Mouse (Mus musculus) adrenal gland, postnatal 36 days (tissue): Measurements from ENCODE around the gene Nfs1. TPM values are rescaled to one million over a fixed set of nuclear protein-coding genes. Genes with fewer than 3 reads are reported as not detected.
"Not testable (repeated sequence)": the region's sequence is repeated elsewhere in the genome, so short reads cannot be mapped to it uniquely, and the experiment has no call there.

Source experiments
- DNase-seq, 2 experiments: peaks; one replicate each; pipeline ENCODE4 v3.0.0; 2021; ENCODE audit warnings: mixed read lengths in 1 of 2
- total RNA-seq, 2 experiments: library from RNA; stranded (reverse); gene quantifications; 2 replicates each; pipeline ENCODE4 v1.2.3; 2021

Gene Nfs1
- total RNA-seq, 2 experiments from 2014 or later, result 82.1 to 90.9 TPM

DNA sequence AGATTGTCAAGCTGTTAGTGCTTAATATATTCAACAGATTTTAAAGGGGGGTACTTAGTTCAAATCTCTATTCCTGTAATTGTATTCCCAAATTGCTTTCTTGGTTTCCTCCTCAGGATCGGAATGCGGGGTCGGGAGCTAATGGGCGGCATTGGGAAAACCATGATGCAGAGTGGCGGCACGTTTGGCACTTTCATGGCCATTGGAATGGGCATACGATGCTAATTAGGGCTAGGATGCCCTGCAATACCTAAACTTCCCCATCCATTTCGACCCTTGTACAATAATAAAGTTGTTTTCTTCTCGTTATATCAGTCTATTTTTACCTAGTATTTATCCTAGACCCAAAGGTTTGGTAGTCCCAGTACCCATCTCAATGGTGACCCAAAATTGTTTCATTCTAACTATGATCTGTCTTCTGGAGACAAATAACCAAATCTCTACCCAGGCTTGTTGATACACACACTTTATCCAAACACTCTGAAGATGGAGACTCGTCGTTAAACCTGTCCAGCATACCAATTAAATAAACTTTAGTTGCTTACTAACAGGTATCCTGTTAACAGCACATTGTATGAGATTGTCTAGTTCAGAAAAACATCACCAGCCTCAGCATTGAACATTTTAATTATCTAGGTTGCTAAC, 1.6 kb upstream of the Nfs1 start:
- no peak for DNase-seq

GRCm38 (mm10) chr2:156143367-156143766, 619 bp downstream of the Nfs1 start:
- peak in 1 of 2 experiments; percentile 4 for DNase-seq

GRCm38 (mm10) chr2:156142820-156143219, 1.2 kb downstream of the Nfs1 start:
- DNase-seq, result no peak

DNA sequence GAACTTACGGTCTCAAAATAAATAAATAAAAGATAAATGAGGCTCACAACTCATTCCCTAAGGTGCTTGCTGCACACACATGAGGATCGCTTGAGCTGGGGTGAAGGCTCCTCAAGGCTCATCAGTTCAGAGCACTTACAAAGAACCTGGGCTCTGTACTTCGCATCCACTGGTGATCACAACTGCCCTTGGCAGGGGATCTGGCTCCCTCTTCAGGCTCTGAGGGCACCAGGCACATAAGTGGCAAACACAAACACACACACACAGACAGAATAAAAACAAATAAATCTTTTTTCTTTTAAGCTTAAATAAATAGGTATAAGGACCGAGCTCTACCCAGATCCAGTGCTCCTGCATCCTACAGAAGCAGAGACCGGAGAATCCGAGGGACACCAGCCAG, 8.3 kb downstream of the Nfs1 start:
- DNase-seq, result no peak

DNA sequence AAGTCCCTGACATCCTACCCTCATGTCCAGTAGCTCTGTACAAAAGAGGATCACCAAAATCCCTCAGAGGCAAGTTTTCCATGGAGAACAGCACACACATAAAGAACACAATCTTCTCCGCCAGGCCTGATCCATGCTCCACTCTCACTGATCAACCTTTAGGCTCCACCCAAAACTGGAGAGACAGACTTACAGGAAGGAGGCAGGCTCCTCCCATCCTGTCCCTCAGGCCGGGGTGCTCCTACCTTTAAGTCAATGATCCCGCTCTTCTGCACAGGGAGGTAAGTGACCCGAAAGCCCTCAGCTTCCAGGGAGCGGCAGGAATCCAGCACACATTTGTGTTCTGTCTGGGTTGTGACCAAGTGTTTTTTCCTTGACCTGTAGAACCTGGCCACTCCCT, 9.8 kb downstream of the Nfs1 start:
- no peak for DNase-seq

GRCm38 (mm10) chr2:156126992-156127391, 17.0 kb downstream of the Nfs1 start, which contains the start of gene Gm28036:
Gm28036 (minus strand) TSS chr2:156127092.
- DNase-seq, result no peak

- DNase-seq, result no peak
Observed at GRCm38 (mm10) chr2:156123731-156124130, 20.3 kb downstream of the Nfs1 start.

- DNase-seq, result no peak
Observed at GRCm38 (mm10) chr2:156119566-156119965, 24.4 kb downstream of the Nfs1 start.

DNA sequence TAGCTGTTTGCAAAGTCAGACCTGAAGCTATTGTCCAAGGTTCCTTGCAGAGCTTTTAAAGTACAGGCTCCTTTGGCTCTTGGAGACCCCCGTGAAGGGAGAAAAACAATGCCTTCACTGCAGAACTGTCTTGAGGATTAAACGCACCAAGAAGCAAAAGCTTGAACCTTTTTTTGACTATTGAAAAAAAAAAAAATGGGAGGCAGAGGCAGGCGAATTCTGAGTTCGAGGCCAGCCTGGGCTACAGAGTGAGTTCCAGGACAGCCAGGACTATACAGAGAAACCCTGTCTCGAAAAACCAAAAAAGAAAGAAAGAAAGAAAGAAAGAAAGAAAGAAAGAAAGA, 31.9 kb downstream of the Nfs1 start:
- not testable (repeated sequence) for DNase-seq

DNA sequence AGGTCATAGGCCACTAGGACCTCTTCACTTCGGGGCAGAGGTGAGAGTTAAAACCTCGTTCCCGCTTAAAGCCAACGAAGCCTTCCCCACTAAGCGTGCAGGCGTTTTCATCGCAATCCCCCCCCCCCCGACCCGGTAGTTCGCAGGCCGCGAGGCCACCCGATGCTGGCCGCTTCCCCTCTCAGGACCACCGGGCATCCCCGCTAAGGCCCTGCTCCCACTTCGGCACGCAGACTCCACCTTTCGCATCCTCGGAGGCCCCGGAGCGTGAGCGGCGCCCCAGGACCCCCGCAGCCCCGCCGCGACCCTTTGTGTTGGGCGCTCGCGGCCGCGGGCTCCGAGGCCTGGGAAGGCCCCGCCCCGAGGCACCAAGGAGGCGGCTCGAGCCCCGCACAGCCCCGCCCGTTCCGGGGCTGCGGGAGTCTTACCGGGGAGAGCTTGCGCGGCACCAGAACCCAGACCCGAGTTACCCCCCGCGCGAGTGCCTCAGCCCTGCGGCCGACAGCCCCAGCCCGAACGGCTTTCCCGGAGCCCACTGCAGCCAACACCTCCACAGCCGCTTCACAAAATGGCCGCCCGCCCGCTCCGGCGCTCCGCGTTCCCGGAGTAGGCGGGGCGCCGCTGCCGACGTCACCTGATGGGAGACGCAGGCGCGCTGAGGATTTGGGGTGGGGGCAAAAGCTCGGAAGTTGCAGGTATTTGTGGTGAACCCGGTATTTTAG, 32.5 kb downstream of the Nfs1 start, which contains the start of the genes Cpne1 and Rbm12:
TSS of gene Cpne1 (minus strand) at position 608 of the 722 bp plus-strand sequence.
TSS of gene Rbm12 (minus strand) at position 621 of the 722 bp plus-strand sequence.
- DNase-seq, result peak; percentile 94 to 96

GRCm38 (mm10) chr2:156110627-156111357, 33.2 kb downstream of the Nfs1 start:
- peak in 1 of 2 experiments; percentile 5 for DNase-seq

DNA sequence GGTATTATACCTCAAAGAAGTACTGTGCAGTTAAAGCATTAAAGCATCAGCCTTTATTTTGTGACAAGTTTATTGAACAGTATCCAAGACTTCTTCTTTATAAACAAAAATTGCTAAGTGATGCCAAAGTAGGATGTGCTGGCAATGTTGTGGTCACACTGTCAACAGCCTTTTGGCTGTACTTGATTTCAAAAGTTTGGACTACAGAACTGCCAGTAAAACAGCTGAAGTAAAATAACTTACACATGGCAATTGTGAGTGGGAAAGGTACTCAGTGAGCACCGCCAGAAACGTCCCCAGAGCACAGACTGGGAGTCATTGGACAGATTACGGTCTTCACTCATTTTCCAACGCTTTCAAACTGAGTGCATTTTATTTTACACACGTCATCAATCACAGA, 52.1 kb downstream of the Nfs1 start:
- no peak for DNase-seq

- DNase-seq, result no peak
Observed at GRCm38 (mm10) chr2:156089799-156090198, 54.2 kb downstream of the Nfs1 start.

DNA sequence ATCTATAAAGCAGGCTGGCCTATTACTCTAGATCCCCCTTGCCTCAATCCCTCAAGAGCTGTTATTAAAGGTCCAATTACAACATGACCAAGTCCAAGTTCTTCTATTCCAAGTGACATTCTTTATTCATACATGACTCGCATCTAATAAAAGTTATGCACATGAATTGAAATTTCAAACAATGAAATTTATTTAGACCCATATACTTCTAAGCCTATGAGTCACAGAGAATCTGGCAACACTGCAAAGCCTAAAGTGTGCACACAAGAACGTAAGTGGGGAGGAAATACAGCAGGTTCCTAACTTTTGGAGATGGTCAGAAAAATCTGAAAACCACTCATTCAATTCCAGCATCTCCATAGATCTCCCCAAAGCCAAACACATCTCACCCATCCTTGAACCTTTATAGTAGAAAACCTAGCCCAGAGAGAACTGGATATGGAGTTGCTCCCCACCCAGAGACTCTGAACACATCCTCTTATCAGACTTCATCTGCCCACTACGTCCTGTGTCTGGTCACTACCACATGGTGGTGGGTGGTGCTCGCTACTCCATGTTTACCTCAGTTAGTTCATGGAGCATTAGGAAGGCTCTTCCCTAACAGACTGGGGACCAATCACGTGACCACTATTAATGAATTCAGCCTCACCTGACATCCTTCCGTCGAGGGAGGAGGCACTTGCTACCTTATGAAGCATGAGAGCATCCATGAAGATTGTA, 56.4 kb downstream of the Nfs1 start:
- no peak for DNase-seq

DNA sequence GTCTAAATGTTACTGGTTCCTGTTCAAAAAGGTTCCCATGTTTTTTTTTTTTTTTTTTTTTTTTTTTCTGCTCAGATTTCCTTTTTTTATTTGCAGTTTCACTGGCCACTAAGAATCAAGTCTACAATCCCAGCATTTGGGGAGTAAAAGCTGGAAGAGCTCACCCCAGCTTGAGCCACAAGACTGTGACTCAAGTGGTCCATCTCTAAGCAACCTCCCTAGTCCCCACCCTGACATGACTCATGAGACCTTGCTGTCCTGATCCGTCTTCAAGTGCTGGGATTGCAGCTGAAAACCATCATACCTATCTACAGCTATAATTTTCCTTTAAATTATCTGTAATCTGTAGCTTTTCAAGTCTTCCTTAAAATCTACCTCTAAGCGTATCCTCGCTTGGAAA, 59.4 kb downstream of the Nfs1 start:
- peak in 1 of 2 experiments; percentile 44 for DNase-seq

DNA sequence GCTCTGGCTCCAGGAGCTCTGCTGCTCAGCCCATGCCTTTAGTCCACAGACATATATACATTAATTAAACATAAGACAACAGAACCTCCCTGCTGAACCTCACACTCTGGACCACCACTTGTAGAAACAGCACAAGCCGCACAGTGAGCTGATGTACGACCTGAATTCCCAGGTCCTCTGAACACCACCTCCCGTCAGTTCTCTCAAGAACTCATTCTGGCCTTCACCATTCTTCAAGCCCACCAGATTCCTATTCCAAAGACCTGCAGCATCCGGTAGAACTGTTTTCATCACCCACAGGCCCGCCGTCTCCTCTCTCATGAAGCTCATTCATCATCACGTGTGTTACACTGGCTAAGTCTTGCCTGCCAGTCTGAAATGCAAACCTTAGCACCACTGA, 63.6 kb downstream of the Nfs1 start:
- no peak for DNase-seq

- no peak for DNase-seq
Observed at GRCm38 (mm10) chr2:156079674-156080073, 64.3 kb downstream of the Nfs1 start.

DNA sequence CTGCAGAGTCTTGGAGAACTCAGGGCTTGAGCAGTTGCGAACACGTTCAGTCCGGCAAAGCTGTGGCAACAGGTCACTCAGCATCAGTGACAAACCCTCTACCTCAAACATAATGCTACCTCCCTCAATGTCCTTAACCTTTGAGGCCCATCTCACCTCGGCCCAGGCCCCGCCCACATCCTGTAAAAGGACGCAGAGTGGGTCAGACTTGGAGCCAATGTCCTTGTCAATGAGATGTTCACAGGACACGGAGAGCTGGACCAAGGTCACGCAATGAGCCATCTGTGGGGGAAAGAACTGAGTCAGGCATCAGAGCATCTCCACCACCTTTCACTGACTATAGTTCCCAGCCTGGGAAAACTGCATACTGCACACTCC, 64.8 kb downstream of the Nfs1 start:
- DNase-seq, result peak; percentile 71 to 83

- DNase-seq, result no peak
Observed at GRCm38 (mm10) chr2:156078421-156079182, 65.4 kb downstream of the Nfs1 start.

GRCm38 (mm10) chr2:156077461-156077860, 66.5 kb downstream of the Nfs1 start:
- no peak for DNase-seq

GRCm38 (mm10) chr2:156073725-156074124, 70.3 kb downstream of the Nfs1 start:
- no peak for DNase-seq
